Mouse (Mus musculus) megakaryocyte, embryonic 14.5 days (primary cell): Measurements from ENCODE around the gene Asb18.

Experiments
- FLI1 ChIP-seq: IDR thresholded peaks from 2 replicates; pipeline ENCODE4 v1.6.1; 2012; ENCODE audit warnings: low read length, inconsistent platforms, mixed read lengths
- GATA1 ChIP-seq: IDR thresholded peaks from 3 replicates; pipeline ENCODE4 v1.6.1; 2012; ENCODE audit warnings: mixed read lengths, low read length, inconsistent platforms, borderline replicate concordance

DNA sequence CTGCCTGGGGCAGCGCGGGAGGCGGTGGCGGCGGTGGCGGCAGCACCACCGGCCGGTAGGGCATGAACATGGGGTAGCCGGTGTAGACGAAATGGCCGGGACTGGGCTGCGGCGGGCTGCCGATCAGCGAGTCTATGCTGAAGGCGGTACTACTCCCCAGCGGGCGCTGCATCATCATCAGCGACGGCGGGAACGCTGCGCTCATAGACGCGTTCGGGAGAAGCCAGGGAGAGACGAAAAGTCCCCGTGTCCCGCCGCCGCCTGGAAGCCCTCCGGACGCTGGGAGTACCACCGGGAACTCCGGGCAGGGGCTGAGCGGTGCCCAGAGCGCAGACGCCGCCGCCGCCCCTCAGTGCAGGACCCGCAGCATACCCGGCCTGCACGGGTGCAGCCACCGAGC is 83.9 kb downstream of the Asb18 start:
- TF ChIP-seq GATA1, result no peak
- no peak for TF ChIP-seq FLI1
